Mouse (Mus musculus): ENCODE data around the gene Ankrd13b.

DNA sequence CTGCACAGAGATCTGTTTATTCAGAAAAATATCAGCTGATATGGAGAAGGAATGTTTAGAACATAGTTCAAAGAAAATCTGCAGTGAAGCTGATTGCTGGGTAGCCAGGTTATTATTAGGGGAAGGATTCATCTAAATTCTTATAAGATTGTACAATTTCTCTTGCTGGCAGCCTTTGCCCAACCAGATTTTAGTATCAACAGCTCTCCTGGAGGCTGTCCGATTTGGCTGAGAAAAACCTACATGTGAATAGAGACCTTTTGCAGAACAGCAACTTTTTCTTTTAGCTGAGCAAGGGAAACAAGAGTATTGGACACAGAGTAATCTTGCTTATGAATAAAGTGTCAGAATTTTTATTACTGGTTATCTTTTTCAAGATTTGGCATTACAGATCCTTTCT is 61.0 kb downstream of the Ankrd13b start:
- no peak for TF ChIP-seq CTCF (IDR thresholded peaks at IDR 0.05; ENCODE audit: control insufficient read depth, insufficient read depth, insufficient replicate concordance, low read depth, low read length)
- no peak for TF ChIP-seq POLR2A (IDR thresholded peaks at IDR 0.05; ENCODE audit: control insufficient read depth, low read depth, low read length)
